ENCODE assay signal across 21 mouse cellular contexts in the genomic region with DNA sequence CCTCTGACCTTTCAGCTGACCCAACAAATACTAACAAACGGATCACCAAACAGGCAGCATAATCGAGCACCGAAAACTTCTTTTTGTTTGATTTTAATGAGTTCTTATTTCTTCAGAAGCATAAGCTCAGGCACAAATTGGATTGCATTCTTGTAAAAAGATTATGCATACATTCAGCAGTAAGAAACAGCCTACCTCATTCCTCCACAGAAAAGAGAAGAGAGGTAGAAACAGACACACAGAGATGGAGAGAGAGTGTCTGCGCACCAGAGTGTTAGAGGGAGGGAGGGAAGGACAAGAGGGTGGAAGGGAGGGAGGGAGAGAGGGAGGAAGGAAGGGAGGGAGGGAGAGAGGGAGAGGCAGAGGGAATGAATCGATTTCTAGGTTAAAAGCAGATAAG. TPM values are rescaled to one million over a fixed set of nuclear protein-coding genes. Genes with fewer than 3 reads are reported as not detected.
A peak's percentile ranks its signal among the peaks of the same experiment; 100 is the strongest.
DNase-seq lines count a peak whose midpoint lies in the region; ATAC-seq lines count a peak whose summit lies in the region.
"Had no signal": no experiment of that assay in that cellular context is flagged by ENCODE, and none has a peak within 500 bp of the region (broad histone marks: within the 10 kb centered on the region; RNA-seq: fewer than 3 reads in every experiment).

No protein-coding gene starts in this region.

- no peak for DNase-seq in forebrain, embryonic 10.5 days (ENCODE audit: extremely low spot score, low spot score)
- peak; percentile 33 for DNase-seq in forebrain, embryonic 14.5 days (ENCODE audit: low spot score)
- no peak for DNase-seq in spleen, adult 18-20 months
- DNase-seq in urinary bladder, adult 18-20 months (ENCODE audit: low spot score in 2 of 2): no peak
- no peak for DNase-seq in cerebellum, postnatal 14 days
- DNase-seq: adrenal gland, postnatal 10 days; cerebellum, adult 9-11 months; gastrocnemius, postnatal 10 days; heart, postnatal 36 days; kidney, adult 11 months; kidney, postnatal 25 days; right cerebral cortex, adult 18-20 months; thymus, postnatal 36 days had no signal

- peak overlapping the region; percentile 27 for H3K4me3 ChIP-seq in forebrain, embryonic 10.5 days
- H3K4me3 ChIP-seq in forebrain, embryonic 14.5 days (ENCODE audit: low read depth, low read length): peak overlapping the region; percentile 23
- H3K4me3 ChIP-seq in hindbrain, embryonic 15.5 days: peak overlapping the region; percentile 19
- peak overlapping the region; percentile 31 for H3K4me3 ChIP-seq in midbrain, embryonic 16.5 days (ENCODE audit: low read depth, low read length)
- H3K4me3 ChIP-seq: embryonic facial prominence, embryonic 13.5 days; megakaryocyte, embryonic 14.5 days had no signal

- peaks cover 23% of the 10 kb centered on the region; the same call in 1 of the 2 replicates for H3K27me3 ChIP-seq in forebrain, embryonic 10.5 days (ENCODE audit: poor library complexity, severe bottlenecking)
- no peaks in the 10 kb centered on the region for H3K27me3 ChIP-seq in forebrain, embryonic 14.5 days (replicated peaks; ENCODE audit: control insufficient read depth, insufficient read depth, low read length)
- no peaks in the 10 kb centered on the region for H3K27me3 ChIP-seq in hindbrain, embryonic 15.5 days
- no peaks in the 10 kb centered on the region for H3K27me3 ChIP-seq in midbrain, embryonic 16.5 days (ENCODE audit: control insufficient read depth, insufficient read depth, low read depth, low read length)

- H3K9ac ChIP-seq in forebrain, embryonic 14.5 days (ENCODE audit: low read length): peak overlapping the region; percentile 37; the same call in 1 of the 2 replicates
- H3K9ac ChIP-seq in hindbrain, embryonic 15.5 days: 0 out of 2 replicates have a peak overlapping the region, but pooled peaks have one; percentile 4
- peak overlapping the region; percentile 44; the same call in 1 of the 2 replicates for H3K9ac ChIP-seq in midbrain, embryonic 16.5 days (ENCODE audit: low read depth, low read length)
- H3K9ac ChIP-seq: embryonic facial prominence, embryonic 13.5 days; liver, embryonic 14.5 days had no signal

- no peak for ATAC-seq in forebrain, embryonic 14.5 days
- no peak for ATAC-seq in hindbrain, embryonic 15.5 days (ENCODE audit: low FRiP score, low read depth)
- ATAC-seq in midbrain, embryonic 16.5 days: no peak
- no peak for ATAC-seq in erythroid progenitor cell, adult 5-6 weeks (replicated peaks; ENCODE audit: low FRiP score, poor library complexity, severe bottlenecking)
- ATAC-seq: lung, postnatal 0 days had no signal

- peak overlapping the region; percentile 52 for H3K4me2 ChIP-seq in forebrain, embryonic 14.5 days (ENCODE audit: low read length)
- H3K4me2 ChIP-seq in hindbrain, embryonic 15.5 days: peak overlapping the region; percentile 57
- peak overlapping the region; percentile 50 for H3K4me2 ChIP-seq in midbrain, embryonic 16.5 days (ENCODE audit: low read length)
- H3K4me2 ChIP-seq: embryonic facial prominence, embryonic 13.5 days had no signal

- H3K36me3 ChIP-seq in forebrain, embryonic 10.5 days (replicated peaks): no peaks in the 10 kb centered on the region
- H3K36me3 ChIP-seq in forebrain, embryonic 14.5 days (ENCODE audit: control insufficient read depth, insufficient read depth, low read length): no peaks in the 10 kb centered on the region
- H3K36me3 ChIP-seq in hindbrain, embryonic 15.5 days: no peaks in the 10 kb centered on the region
- no peaks in the 10 kb centered on the region for H3K36me3 ChIP-seq in midbrain, embryonic 16.5 days (ENCODE audit: control insufficient read depth, insufficient read depth, low read length)
- H3K36me3 ChIP-seq: embryonic facial prominence, embryonic 13.5 days; G1E had no signal

- WGBS in forebrain, embryonic 10.5 days: 20% methylated on average over 5 of the region's 5 CpGs
- 27% methylated on average over 5 of the region's 5 CpGs for WGBS in forebrain, embryonic 14.5 days
- 23% methylated on average over 5 of the region's 5 CpGs for WGBS in hindbrain, embryonic 15.5 days
- WGBS in midbrain, embryonic 16.5 days: 16% methylated on average over 5 of the region's 5 CpGs

- no peaks in the 10 kb centered on the region for H3K9me3 ChIP-seq in forebrain, embryonic 10.5 days
- no peaks in the 10 kb centered on the region for H3K9me3 ChIP-seq in forebrain, embryonic 14.5 days (replicated peaks; ENCODE audit: control insufficient read depth, low read length)
- no peaks in the 10 kb centered on the region for H3K9me3 ChIP-seq in hindbrain, embryonic 15.5 days
- H3K9me3 ChIP-seq in midbrain, embryonic 16.5 days (replicated peaks; ENCODE audit: control insufficient read depth, low read length, poor library complexity, severe bottlenecking): no peaks in the 10 kb centered on the region
- H3K9me3 ChIP-seq: embryonic facial prominence, embryonic 13.5 days had no signal

- peak overlapping the region; percentile 68; the same call in 1 of the 2 replicates for H3K27ac ChIP-seq in forebrain, embryonic 10.5 days
- peak overlapping the region; percentile 68 for H3K27ac ChIP-seq in forebrain, embryonic 14.5 days (ENCODE audit: low read depth, low read length)
- H3K27ac ChIP-seq in hindbrain, embryonic 15.5 days (replicated peaks): peak overlapping the region; percentile 75
- peak overlapping the region; percentile 81 for H3K27ac ChIP-seq in midbrain, embryonic 16.5 days (ENCODE audit: low read length)
- H3K27ac ChIP-seq: embryonic facial prominence, embryonic 13.5 days; liver, embryonic 14.5 days had no signal

- peaks cover 27% of the 10 kb centered on the region for H3K4me1 ChIP-seq in forebrain, embryonic 10.5 days
- no peaks in the 10 kb centered on the region for H3K4me1 ChIP-seq in forebrain, embryonic 14.5 days (ENCODE audit: control insufficient read depth, insufficient read depth, low read length)
- 0 out of 2 replicates have a peak, but pooled peaks cover 3% of the 10 kb centered on the region for H3K4me1 ChIP-seq in hindbrain, embryonic 15.5 days (replicated peaks)
- H3K4me1 ChIP-seq in midbrain, embryonic 16.5 days (ENCODE audit: control insufficient read depth, insufficient read depth, low read length): no peaks in the 10 kb centered on the region
- H3K4me1 ChIP-seq: embryonic facial prominence, embryonic 13.5 days had no signal

RNA-seq across cellular contexts. Expression of a gene that starts 2.0 kb away (rescaled TPM):
- 5.1 and 6.0 TPM in 2 replicates for polyA plus RNA-seq in forebrain, embryonic 10.5 days (2016; fragmentation: Nextera tagmentation; extraction: Ambion mirVana)
- 16.3 and 18.2 TPM in 2 replicates for polyA plus RNA-seq in forebrain, embryonic 14.5 days (2014; fragmentation: Nextera tagmentation; extraction: Ambion mirVana)
- 7.7 and 14.6 TPM in 2 replicates for polyA plus RNA-seq in hindbrain, embryonic 15.5 days (2015; fragmentation: Nextera tagmentation; extraction: Ambion mirVana)
- polyA plus RNA-seq in midbrain, embryonic 16.5 days (2015; fragmentation: Nextera tagmentation; extraction: Ambion mirVana): 18.3 and 18.7 TPM in 2 replicates
- total RNA-seq in erythroid progenitor cell, adult 5-6 weeks (2015; ENCODE audit: low replicate concordance): not detected in 2 replicates
- total RNA-seq in erythroid progenitor cell, adult 5-6 weeks (2017; ENCODE audit: low replicate concordance): not detected in 2 replicates
- total RNA-seq: adrenal gland, postnatal 10 days; heart, postnatal 36 days had no signal
- polyA plus RNA-seq: G1E; liver, embryonic 14.5 days; lung, postnatal 0 days had no signal
